In genomic region chrX:50599780-50600179, GRCm38 (mm10) we compare ENCODE assay signal across 8 mouse cellular contexts.
DNase-seq lines count a peak whose midpoint lies in the region; ATAC-seq and TF ChIP-seq lines count a peak whose summit lies in the region.

No protein-coding gene starts in this region.

- WGBS in forebrain, embryonic 14.5 days: 60% methylated on average over 4 of the region's 4 CpGs
- WGBS in hindbrain, postnatal 0 days: 55% methylated on average over 4 of the region's 4 CpGs
- 78% methylated on average over 4 of the region's 4 CpGs for WGBS in lung, postnatal 0 days
- 63% methylated on average over 4 of the region's 4 CpGs for WGBS in stomach, embryonic 15.5 days

- TF ChIP-seq CTCF in hindbrain, postnatal 0 days (IDR thresholded peaks at IDR 0.05; ENCODE audit: low read depth): peak; percentile 64
- TF ChIP-seq CTCF in lung, postnatal 0 days (IDR thresholded peaks at IDR 0.05): peak; percentile 73

- peaks cover 4% of the 10 kb centered on the region; the same call in 1 of the 2 replicates for H3K36me3 ChIP-seq in forebrain, embryonic 14.5 days (ENCODE audit: control insufficient read depth, insufficient read depth, low read length)
- no peaks in the 10 kb centered on the region for H3K36me3 ChIP-seq in hindbrain, postnatal 0 days (ENCODE audit: insufficient read depth, low read length)
- no peaks in the 10 kb centered on the region for H3K36me3 ChIP-seq in lung, postnatal 0 days (ENCODE audit: insufficient read depth, low read length)
- H3K36me3 ChIP-seq in stomach, embryonic 15.5 days: no peaks in the 10 kb centered on the region

- no peak; the same call in 1 of the 2 replicates for ATAC-seq in forebrain, embryonic 14.5 days
- ATAC-seq in hindbrain, postnatal 0 days: peak; percentile 55; the same call in 1 of the 2 replicates
- ATAC-seq in lung, postnatal 0 days: peak; percentile 75
- peak; percentile 53; the same call in 1 of the 2 replicates for ATAC-seq in stomach, embryonic 15.5 days (ENCODE audit: insufficient read depth, low FRiP score, low read depth)

- DNase-seq in layer of hippocampus, postnatal 25 days (ENCODE audit: extremely low spot score in 1 of 2, low spot score in 1 of 2): peak; percentile 54 to 74
- no peak for DNase-seq in layer of hippocampus, adult 11-12 months (ENCODE audit: low spot score)
- DNase-seq in R1 (ENCODE audit: low read depth, low spot score): peak; percentile 79
- peak; percentile 64 for DNase-seq in forebrain, embryonic 14.5 days (ENCODE audit: low spot score)
- DNase-seq in hindbrain, postnatal 0 days (ENCODE audit: low spot score): peak; percentile 73
- DNase-seq in lung, postnatal 0 days (ENCODE audit: low spot score): peak; percentile 63
- DNase-seq in right cerebral cortex, adult 18-20 months: no peak

- peak overlapping the region; percentile 16; the same call in 1 of the 2 replicates for H3K4me3 ChIP-seq in forebrain, embryonic 14.5 days (ENCODE audit: low read depth, low read length)
- H3K4me3 ChIP-seq in hindbrain, postnatal 0 days (ENCODE audit: low read length): peak overlapping the region; percentile 19; the same call in 1 of the 2 replicates
- peak overlapping the region; percentile 19; the same call in 1 of the 2 replicates for H3K4me3 ChIP-seq in lung, postnatal 0 days (ENCODE audit: low read depth, low read length)
- H3K4me3 ChIP-seq in stomach, embryonic 15.5 days (replicated peaks): peak overlapping the region; percentile 22; the same call in 1 of the 2 replicates

- no peak overlapping the region; the same call in 1 of the 2 replicates for H3K9ac ChIP-seq in forebrain, embryonic 14.5 days (ENCODE audit: low read length)
- no peak overlapping the region for H3K9ac ChIP-seq in hindbrain, postnatal 0 days (replicated peaks; ENCODE audit: low read length)
- H3K9ac ChIP-seq in lung, postnatal 0 days (replicated peaks; ENCODE audit: low read depth): no peak overlapping the region
- H3K9ac ChIP-seq in stomach, embryonic 15.5 days: no peak overlapping the region

- peak overlapping the region; percentile 26; the same call in 1 of the 2 replicates for H3K4me2 ChIP-seq in forebrain, embryonic 14.5 days (ENCODE audit: low read length)
- peak overlapping the region; percentile 42 for H3K4me2 ChIP-seq in hindbrain, postnatal 0 days (ENCODE audit: low read depth, low read length)
- H3K4me2 ChIP-seq in lung, postnatal 0 days (replicated peaks; ENCODE audit: low read depth, low read length): peak overlapping the region; percentile 37; the same call in 1 of the 2 replicates
- peak overlapping the region; percentile 43 for H3K4me2 ChIP-seq in stomach, embryonic 15.5 days

- H3K27ac ChIP-seq in forebrain, embryonic 14.5 days (ENCODE audit: low read depth, low read length): peak overlapping the region; percentile 33; the same call in 1 of the 2 replicates
- peak overlapping the region; percentile 73 for H3K27ac ChIP-seq in hindbrain, postnatal 0 days
- H3K27ac ChIP-seq in lung, postnatal 0 days (ENCODE audit: low read length): no peak overlapping the region
- no peak overlapping the region for H3K27ac ChIP-seq in stomach, embryonic 15.5 days

- H3K9me3 ChIP-seq in forebrain, embryonic 14.5 days (replicated peaks; ENCODE audit: control insufficient read depth, low read length): no peaks in the 10 kb centered on the region
- no peaks in the 10 kb centered on the region for H3K9me3 ChIP-seq in hindbrain, postnatal 0 days (ENCODE audit: low read length)
- no peaks in the 10 kb centered on the region for H3K9me3 ChIP-seq in lung, postnatal 0 days (ENCODE audit: low read length)
- no peaks in the 10 kb centered on the region for H3K9me3 ChIP-seq in stomach, embryonic 15.5 days

- no peak for TF ChIP-seq EP300 in lung, postnatal 0 days (IDR thresholded peaks at IDR 0.05)

- no peaks in the 10 kb centered on the region for H3K27me3 ChIP-seq in forebrain, embryonic 14.5 days (replicated peaks; ENCODE audit: control insufficient read depth, insufficient read depth, low read length)
- no peaks in the 10 kb centered on the region for H3K27me3 ChIP-seq in hindbrain, postnatal 0 days (ENCODE audit: insufficient read depth, low read length)
- no peaks in the 10 kb centered on the region for H3K27me3 ChIP-seq in lung, postnatal 0 days (replicated peaks; ENCODE audit: insufficient read depth, low read length)
- no peaks in the 10 kb centered on the region for H3K27me3 ChIP-seq in stomach, embryonic 15.5 days (replicated peaks)

- no peaks in the 10 kb centered on the region for H3K4me1 ChIP-seq in forebrain, embryonic 14.5 days (ENCODE audit: control insufficient read depth, insufficient read depth, low read length)
- H3K4me1 ChIP-seq in hindbrain, postnatal 0 days (ENCODE audit: insufficient read depth, low read length): no peaks in the 10 kb centered on the region
- H3K4me1 ChIP-seq in lung, postnatal 0 days (ENCODE audit: insufficient read depth, low read depth, low read length): no peaks in the 10 kb centered on the region
- no peaks in the 10 kb centered on the region for H3K4me1 ChIP-seq in stomach, embryonic 15.5 days

Comparison
In these comparisons a context has a peak if more than half of its experiments do, and no peak if none do; other contexts are left out.
1. DNase-seq: peak in layer of hippocampus, postnatal 25 days (2 of 2), R1 (single experiment), forebrain, embryonic 14.5 days (single experiment), hindbrain, postnatal 0 days (single experiment) and lung, postnatal 0 days (single experiment); none in layer of hippocampus, adult 11-12 months (single experiment) and right cerebral cortex, adult 18-20 months (single experiment).
2. H3K27ac ChIP-seq: peak in forebrain, embryonic 14.5 days (single experiment) and hindbrain, postnatal 0 days (single experiment); none in lung, postnatal 0 days (single experiment) and stomach, embryonic 15.5 days (single experiment).
3. Peak in every context shown above with its lines, with median percentiles within 50 percentile points of each other: H3K4me2 ChIP-seq and H3K4me3 ChIP-seq.